Mouse (Mus musculus) NIH3T3 (cell line): Measurements from ENCODE around the gene Magi2.
A peak's percentile ranks its signal among the peaks of the same experiment; 100 is the strongest.

Experiments used
- DNase-seq: peaks from one replicate; pipeline ENCODE4 v3.0.0-alpha.2; 2012; ENCODE audit warnings: low read depth

Magi2 gene

DNA sequence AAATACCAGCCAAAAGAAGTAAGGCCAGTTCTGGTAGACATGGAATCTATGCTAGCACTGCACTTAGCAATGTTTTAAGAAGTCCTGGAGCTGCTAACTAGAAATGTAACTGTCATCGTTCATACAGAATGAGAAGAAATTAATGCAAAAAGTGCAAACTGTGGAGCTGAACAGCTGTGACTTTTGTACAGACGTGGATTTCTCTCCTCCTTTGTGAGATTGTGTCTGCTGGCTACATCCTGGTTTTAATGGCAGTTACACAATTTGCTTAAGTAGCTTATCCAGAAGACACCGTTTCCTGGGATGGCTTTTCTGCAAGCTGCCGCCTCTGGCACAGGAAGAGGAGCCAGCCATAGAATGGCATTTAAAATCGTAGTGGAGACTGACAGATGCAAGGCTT is 1136.4 kb downstream of the Magi2 start:
- DNase-seq, result no peak

DNA sequence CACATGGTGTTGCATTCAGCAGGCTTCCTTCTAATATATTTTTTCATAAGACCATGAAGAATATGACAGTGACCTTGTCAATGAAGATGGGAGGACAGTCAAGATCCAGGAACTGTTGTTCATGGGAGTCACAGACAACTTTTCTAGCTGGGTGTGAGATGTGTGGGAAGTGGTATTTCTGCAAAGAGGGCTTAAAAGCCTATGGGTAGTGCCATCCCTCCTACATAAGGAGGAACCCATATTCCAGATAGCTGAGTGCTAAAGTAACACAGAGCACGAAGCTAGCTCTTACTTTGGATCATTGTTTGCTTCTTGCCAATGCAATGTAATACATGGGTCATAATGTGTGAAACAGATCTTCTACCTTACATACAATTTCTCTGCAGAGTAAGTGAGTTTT is 1146.8 kb downstream of the Magi2 start:
- no peak for DNase-seq

DNA sequence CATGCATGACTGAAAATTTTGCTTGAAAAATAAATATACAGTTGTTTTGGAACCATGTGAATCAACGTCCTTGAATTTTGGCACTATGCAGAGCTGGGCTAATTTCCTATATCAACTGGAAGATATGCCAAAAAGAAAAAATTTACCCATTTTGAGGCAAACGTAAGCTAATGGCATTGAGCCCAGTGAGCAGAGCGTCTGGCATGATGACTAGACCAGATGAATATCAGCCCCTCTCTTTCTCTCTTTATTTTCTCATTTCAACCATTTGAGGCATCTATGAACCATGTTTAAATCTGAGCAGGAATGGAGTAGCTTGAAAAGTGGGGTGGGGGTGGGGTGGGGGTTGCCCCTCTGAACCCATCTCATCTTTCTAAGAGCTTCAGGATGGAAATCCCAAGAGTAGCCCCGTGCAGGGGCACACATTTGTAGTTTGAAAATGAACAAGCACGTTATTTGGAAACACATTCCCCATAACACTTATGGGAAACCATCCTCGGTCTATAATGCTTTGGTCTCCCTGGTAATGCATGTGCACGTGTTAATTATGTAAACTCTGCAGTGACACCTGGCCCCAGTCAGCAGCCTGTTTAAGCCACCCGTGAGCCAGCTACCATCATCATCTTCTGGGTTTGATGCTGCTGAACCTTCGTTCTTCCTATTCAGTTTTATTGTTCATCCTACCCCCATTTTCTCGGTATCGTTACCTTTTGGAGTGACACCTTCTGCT is 1151.4 kb downstream of the Magi2 start:
- DNase-seq, result no peak

DNA sequence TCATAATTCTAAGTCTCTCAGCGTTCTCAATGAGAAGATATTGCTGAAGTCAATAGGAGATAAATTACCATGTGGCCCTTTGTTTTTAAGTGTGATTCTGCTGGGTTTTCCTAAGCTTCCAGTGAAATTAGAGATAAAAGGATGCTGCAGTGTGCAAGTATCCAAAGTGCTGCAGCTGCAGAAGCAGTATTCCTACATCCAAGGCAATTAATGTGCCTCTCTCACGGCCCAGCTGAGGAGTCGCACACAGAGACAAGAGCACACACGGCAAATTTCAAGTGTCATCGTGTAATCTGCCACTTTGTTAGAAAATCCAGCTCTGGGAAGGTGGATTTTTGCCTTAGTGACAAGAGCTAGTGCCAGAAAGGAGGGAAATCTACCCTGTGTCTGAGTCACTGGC is 1177.7 kb downstream of the Magi2 start:
- no peak for DNase-seq

DNA sequence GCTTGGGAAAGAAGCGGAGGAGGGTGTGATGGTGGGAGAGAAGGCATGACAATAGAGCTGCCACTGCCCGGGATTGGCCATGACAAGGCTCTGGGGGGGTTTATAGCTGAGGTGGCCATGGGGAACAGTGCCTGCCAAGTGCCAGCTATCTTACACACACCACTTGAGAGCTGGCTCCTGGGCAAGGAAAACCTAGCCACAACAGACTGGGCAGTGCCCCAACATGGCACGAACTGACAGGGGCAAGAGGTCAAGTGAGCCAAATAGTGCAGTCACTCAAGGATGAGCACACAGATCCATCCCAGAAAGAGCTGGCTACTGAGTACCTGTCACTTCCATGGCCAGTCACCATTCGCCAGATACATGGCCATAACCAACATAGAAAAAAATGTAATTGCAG is 1179.8 kb downstream of the Magi2 start:
- DNase-seq, result no peak

DNA sequence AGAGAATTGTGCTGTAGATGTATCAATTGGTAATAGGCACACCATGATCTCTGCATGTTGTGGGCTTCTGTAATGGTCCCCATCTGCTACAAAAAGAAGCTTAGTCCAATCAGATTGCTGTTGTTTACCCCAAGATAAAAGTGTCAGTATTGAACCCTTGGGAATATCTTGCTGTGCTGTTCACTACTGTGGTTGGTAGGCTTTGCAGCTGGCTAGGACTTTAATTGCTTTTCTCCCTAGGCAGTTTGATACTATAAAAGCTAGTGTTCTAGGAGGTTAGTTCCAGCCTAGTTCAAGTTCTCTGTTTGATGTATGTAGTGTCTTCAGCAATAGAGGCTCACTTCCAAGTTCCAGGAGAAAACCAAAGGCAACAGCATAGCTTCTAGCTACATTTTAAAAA is 1188.5 kb downstream of the Magi2 start:
- no peak for DNase-seq

DNA sequence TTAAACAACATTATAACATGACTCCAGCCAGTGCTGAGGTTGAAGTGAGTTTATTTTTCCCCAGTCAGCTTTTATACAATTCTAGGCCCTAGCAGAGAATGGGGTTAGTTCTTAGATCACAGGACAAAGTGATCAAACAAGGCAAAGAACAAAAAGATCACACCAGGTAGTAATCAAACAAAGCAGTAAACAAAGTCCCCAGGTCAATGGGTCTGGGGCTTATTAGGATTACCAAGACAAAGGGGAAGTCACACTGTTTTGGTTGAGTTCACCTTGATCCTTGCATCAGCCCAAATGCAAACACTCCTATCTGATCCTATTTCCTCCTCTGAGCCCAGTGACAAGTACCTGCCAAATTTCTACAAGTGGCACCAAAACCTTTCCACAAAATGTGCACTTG is 1190.5 kb downstream of the Magi2 start:
- no peak for DNase-seq

DNA sequence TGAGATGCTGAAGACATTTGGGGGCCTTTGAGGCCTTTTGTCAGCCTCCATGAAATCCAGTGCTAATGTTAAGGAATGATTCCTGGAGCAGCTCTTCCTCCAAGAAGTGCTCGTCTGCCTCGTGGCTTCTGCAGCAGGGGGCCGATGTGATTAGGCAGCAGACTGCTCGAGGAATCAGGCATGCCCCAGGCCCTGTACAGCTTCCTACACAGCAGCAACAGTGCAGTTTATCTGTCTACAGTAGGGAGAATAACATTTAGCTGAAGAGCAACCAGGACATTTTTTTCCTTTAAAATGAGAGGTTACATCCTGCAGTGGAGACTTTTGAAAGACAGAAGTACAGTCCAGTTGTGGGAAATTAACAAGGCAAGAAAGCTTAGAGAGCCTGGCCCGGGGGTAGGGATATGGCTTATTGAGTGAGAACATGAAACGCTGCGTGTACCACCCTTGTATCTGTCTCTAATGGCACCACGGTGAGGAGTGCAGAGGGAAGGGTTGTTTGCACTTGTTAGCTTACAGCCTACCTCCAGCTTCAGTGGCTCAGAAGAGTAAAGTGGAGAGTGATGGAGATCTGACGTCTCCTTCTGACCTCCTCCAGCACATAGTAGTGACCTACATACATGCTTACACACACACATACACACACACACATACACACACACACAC is 1205.4 kb downstream of the Magi2 start:
- DNase-seq, result no peak

DNA sequence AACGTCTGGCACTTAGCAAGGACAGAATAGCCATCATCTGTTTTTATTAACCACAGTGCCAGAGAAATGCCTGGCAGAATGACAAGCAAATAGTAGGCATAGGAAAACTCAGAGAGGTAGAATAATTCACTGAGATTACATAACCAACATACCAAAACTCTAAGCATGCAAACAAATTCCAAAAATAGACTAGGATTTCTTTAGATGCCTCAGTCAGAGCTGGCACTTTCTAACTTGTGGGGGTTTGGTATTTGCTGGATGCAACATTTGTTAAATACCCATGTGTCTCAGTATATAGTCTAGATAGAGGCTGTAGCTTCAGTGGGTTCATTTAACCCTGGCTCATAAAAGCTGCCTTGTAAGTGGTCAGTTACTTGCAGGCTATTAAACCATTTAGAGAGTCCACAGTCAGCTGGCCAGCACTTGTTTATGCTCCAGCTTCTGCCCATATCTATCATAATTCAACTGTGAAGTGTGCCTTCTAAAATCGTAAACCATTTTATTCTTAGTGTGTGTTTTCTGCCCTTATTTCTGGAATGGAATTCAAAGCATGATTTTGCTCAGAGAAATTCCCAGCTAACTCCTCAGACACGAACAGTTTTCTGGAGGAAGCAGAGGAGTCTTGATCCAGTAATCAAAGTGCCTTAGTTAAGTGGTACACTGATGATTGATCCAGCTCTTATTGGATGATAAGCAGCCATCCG is 1219.8 kb downstream of the Magi2 start:
- DNase-seq, result peak; percentile 30

DNA sequence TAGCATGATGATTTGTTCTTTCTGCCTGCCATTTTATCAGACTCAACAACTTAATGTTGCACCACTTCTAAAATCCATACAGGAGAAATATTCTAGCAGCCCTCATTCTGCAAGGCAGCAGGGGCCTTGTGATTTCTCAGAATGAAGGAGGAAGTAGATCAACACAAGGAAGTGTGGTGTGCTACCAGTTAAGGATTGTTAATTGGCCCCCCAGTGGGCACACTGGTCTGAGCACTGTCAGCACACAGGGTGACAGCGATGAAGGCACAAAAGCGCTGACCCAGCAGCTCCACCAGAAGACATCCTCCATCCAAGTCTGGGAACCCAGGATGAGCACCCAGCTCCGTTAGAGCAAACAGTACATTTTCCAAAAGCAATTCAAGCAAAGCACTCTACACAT is 1229.3 kb downstream of the Magi2 start:
- DNase-seq, result no peak

DNA sequence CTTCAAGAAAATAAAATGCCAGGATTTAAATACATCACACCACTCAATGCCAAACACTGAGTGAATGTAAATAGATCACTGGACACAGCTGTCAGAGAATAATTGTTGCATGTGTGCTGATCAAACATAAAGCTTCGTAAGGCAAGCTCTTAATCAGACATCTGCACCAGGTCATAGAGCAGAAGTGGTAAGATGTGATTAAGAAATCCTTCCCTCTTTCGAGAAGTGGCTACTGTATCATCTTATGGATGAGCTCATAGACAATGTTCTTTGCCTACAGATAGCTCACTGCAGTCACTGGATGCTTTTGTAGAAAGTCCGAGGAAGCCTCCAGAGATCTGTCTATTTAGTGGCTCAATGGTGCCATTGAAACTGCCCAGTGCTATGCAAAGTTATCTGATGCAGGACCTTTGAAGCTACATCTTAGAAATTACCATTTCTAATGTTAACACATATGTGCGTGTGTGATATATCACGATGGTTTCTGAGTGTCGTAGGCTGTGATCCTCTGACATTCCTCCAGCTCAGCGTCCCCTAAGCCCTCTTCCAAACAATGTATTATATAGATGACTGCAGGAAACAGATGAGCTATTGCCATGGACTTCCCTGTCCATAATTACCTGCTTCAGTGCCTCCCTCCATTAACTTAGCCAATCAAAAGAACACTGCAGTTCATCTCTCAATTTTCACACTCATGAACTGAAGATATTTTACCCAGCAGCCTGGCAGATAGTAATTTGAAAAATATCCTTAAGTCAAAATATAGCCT is 1231.1 kb downstream of the Magi2 start:
- DNase-seq, result no peak

DNA sequence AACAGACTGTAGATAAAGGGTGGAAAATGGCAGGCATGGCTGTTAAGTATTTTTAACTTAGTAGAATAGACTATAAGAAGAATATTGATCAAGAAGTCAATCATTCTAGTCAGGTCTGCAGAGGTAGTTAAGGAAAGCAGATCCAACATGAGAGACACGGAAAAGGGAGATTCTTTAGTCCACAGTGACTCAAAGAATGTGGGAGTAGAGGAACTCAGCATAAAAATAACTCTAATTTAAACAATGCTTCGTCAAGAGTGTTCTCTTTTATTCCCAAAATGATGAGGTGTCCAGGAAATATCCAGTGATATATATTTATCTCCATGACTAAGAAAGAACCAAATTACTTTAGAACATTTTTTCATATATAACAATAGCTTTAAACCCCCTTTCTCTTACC is 1234.9 kb downstream of the Magi2 start:
- no peak for DNase-seq

DNA sequence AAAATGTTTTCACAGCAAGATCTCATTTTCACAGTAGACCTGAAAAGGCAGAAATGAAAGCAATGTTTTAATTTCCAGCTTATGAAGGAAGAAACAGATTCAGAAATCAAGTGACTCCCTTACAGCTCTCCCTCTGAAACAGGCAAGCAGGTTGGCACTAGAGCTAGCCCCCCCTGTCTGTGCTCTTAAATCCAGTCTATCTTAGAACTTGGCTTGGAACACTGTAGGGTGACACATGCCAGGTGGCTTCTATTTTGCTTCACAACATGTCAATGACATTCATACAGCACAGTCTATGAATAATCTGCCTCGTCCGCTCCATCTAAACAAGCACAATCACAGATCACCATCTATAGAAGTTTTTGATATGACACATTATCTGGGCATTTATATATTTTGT is 1235.5 kb downstream of the Magi2 start:
- no peak for DNase-seq

DNA sequence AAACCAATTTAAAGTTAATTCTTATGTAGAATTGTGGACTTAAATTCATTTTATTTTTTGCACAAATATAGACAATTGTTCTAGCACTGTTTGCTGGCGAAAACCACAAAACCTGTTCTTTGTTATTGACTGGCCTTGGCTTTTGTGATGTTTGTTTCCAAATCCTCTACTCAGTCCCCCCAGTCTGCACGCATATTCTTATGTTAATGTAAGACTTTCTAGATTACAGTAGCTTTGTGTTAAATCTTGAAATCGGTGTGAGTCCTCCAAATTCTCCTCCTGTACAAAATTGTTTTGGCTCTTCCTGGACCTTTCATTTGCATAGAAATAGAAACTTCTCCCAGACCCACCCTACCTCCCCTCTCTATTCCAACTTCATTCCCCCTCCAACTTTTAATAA is 1242.9 kb downstream of the Magi2 start:
- no peak for DNase-seq

DNA sequence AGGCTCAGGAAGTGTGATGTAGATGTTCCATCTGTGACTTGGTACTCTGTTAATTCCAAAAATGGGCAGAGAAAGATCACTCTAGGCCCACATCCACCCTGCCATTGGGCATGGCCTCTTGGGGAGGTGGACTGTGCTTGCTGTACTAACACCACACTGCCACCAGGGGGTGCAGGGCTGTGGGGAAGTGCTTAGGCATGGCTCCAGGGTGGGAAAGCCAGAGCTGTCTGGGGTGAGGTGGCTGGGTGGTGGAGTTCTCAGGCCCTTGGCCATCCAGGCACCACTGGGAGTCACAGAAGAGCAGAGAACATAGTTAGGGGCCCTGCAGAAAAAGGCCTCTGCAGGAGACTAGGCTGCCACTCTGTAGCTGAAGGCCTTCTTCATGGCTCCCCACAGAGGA is 1243.6 kb downstream of the Magi2 start:
- DNase-seq, result peak; percentile 28

DNA sequence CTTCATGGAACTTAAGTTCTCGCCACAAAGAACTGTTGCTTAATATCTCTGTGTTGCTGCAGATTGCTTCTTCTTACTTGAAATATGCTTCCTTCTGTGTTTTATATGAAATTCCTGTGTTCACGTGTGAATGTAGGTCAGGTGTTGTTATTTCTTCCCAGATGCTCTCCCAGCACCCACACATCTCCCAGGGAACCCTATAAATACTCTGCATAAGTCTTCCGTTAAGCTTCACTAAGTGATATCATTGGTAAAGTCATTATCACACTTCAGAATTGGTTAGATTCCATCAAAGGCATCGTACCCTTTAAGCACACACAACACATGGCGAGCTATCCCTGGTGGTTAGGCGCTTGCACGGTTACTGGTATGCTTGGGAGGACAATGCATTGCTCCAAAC is 1257.7 kb downstream of the Magi2 start:
- no peak for DNase-seq

DNA sequence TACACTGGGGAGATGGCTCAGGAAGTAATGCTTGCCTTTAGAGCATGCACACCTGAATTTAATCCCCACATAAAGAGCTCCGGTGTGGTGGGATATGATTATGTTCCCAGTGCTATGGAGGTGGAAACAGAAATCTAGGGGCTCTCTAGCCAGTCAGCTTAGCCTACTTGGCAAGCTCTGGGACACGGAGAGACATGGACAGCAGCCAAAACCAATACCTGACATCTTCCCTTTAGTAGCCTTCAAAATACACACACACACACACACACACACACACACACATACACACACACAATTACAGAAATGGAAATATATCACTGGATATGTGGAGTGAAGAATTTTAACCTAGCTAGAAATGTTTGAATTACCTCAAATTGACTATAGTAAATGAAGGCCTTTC is 1265.1 kb downstream of the Magi2 start:
- no peak for DNase-seq

DNA sequence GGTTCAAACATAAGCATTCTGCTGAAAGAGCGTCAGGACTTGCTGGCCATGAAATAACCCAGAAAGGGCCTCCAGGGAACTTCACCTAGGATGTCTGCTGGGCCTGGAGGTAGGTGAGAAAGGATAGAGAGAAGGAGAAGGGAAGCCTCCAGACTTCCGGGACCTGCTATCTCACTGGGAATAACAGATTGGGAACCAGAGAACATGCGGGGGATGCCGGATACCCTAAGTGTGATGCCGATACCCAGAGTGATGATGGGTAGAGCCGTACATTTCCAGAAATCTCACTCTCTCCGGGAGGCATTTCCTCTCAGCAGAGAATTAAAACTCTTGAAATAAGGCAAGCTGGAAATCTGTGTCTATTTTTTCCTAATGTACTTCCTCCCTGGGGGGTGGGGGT is 1265.8 kb downstream of the Magi2 start:
- no peak for DNase-seq

DNA sequence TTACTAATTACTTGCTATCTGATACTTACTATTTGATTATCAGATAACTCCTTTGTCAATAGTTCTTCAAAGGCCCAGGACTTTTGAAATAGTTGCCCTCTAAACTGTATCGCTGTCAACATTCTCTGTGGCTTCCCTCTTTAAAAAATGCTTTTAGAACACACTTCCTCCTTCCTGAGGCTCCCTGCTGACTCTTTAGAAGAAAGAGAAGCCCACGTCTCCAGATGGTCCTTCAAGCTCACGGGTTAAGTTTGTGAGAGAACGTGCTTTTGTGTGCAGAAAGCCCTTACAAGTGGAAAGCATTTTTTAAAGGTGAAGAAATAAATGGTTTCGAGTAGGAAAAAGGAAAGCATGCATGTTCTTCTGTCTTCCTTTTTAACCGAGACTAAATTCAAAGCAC is 1267.2 kb downstream of the Magi2 start:
- DNase-seq, result no peak

DNA sequence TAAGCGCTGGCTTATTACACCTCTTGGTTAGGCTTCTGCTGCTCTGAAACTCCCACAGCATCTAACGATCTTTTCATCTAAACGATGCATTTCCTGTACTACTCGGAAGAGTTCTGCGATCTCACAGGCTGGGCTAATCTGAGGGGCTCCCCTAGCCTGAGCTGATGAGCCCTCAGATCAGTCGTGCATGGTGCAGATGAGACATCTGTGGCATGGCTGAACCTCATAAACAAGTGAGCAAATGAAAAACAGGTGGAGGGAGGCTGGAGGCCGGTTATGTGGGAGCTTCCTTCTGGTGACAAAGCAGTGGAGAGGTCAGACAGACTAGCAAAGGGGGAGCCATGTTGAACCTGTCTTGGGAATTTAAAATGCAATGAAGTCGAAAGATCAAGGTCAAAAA is 1270.1 kb downstream of the Magi2 start:
- DNase-seq, result no peak

DNA sequence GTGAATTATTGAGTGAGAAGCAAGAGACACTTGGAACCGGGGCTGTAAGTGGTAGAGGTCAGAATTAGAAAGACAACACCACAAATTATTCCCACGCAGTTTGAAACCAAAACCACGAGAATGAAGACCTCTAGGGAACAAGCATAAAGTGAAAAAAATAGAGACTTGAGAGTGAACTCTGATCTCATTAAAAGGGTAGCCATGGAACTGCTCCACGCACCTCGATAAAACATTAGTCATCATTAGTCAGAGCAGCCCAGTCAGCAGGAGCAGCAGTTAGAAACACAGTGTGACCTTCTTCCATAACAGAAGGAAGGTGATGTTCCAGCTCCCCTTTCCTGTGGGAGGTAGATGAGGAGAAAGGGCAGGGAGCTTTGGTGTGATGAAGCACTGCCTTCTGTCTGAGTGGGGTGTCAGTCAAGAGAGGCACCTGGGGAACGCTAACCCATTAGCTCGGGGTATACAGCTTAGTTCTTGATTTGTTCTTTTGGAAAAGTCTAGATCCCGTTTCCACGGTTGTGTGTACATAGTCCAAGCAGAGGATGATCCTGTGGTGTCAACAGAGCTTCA is 1272.3 kb downstream of the Magi2 start:
- peak; percentile 36 for DNase-seq

DNA sequence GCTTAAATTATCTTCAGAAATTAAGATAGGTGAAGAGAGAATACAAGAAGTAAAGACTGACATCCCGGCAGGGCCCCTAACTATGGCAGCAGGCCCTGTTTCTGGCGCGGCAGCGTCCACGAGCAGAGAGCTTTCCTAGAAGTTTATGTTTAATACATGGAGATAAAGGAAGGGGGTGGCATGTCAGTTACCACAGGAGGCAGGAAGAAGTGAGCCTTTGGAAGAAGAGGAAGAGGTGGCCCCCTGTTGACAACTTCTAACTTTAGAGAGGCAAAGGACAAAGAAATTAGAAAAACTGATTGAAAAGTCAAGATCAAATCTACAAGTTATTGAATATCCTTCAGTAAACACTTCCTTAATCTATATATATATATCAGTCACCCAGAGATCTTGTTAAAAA is 1281.8 kb downstream of the Magi2 start:
- no peak for DNase-seq
